Mouse (Mus musculus) embryonic stem cell, embryonic (primary cell): ENCODE data around the gene Slc38a4.

ENCODE experiments used
- CTCF ChIA-PET, 4 experiments: fragments of 300-600 bp in 2 of 4; fragments of 350-600 bp in 2 of 4; sonication (Branson Sonifier 250); formaldehyde crosslinking; loops; one replicate each; lab custom pipeline; 2022; ENCODE audit warnings: inconsistent platforms in 2 of 4; lab: Charles Lee
- POLR2A ChIA-PET, 4 experiments: fragments of 300-600 bp in 2 of 4; fragments of 350-600 bp in 2 of 4; sonication (Branson Sonifier 250); formaldehyde crosslinking; loops; one replicate each; lab custom pipeline; 2022; ENCODE audit warnings: antibody characterized with exemption in 4 of 4, inconsistent platforms in 1 of 4; lab: Charles Lee

The Slc38a4 gene

DNA sequence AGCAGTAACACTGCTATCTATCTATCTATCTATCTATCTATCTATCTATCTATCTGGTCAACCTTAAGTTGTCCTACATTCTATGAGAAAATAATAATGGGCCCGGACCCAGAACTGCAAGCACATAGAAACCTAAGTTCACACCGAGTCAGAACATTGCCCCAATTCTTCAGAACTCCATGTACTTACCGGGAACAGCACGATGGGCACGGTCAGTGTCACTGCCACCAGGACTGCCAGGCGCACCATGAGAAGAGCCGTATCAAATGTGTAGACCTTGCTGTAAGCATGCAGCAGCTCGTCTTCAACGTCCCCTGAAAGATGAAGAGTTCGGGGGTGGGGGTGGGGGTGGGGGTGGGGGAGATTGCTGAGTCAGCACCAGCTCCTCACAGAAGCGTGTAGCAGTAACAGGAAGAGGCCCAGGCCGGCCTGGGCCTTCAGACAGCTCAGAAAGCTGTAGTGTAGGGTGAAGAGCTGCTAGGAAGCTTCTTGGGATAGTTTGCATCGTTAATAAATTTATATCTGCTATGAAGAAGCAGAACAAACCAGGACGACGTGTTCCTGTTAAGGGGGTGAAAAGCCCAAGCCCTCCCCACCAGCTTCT lies 50.0 kb downstream of the Slc38a4 start:
- ChIA-PET CTCF (interaction anchor here in 1 of 4 experiments (0.6 kb wide), 1 partner anchor 19 kb away, joined by 4 read pairs; no protein-coding TSS in a partner anchor), POLR2A (interaction anchor here in 2 of 4 experiments (0.8 to 1.5 kb wide), 3 partner anchors 12 to 131 kb away, joined by 3 to 5 read pairs (median 4); no protein-coding TSS in a partner anchor)

DNA sequence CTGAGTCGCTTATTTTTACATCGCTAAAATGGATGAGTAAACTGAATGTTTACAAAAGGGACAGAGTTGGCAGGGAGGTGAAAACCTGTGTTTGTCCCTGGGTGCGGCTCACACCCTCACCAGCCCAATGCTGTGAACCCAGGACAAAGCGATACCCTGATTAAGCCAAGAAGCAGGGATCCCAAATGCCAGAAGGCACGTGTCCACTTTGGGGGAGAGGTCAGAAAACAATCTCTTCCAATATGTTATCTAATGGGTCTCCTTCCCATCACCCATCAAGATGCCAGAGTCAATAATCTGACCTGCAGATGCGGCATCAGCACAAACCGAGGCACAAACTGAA lies 51.3 kb downstream of the Slc38a4 start:
- CTCF ChIA-PET = interaction anchor here in 2 of 4 experiments (0.7 to 1.3 kb wide), 2 partner anchors 51 to 68 kb away, joined by 3 read pairs; no protein-coding TSS in a partner anchor
- POLR2A ChIA-PET = interaction anchor here in 1 of 4 experiments (0.6 to 0.7 kb wide), 2 partner anchors 51 to 769 kb away, joined by 4 to 5 read pairs; no protein-coding TSS in a partner anchor

DNA sequence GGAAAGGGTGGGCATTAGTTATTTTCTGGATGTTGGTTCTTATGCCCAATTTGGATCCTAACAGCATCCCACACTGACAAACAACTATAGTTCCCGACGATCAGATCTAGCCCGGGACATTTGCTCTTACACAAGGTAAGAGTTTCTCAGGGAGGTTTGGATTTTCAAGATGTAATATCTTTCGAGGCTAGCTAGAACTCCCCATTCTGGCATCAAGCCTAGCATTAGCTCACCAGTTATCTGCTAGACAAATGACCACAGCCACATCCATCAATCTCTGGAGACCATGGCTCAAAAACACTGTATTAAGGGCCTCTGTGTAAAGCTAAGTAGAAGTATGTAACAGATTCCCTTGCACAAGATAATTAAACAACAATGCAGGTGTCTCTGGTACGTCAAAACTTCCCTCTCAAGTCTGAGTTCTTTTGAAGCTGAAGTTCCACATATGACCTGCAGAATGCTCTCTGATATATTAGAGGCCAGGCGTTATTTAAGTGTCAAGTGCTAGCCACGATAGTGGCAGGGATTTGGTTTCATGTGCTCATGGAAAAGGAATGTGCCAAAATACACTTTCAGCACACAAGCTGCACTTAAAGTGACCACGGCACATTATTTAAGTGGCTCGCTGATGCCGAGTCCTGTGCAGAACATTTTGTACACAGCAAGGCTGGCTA lies 51.8 kb downstream of the Slc38a4 start:
- CTCF ChIA-PET = interaction anchor here in 2 of 4 experiments (0.7 to 1.4 kb wide), 3 partner anchors 51 to 122 kb away, joined by 3 read pairs; no protein-coding TSS in a partner anchor
- POLR2A ChIA-PET = interaction anchor here in 3 of 4 experiments (0.5 to 1.4 kb wide), 5 partner anchors 25 to 768 kb away, joined by 3 to 4 read pairs (median 3); no protein-coding TSS in a partner anchor

DNA sequence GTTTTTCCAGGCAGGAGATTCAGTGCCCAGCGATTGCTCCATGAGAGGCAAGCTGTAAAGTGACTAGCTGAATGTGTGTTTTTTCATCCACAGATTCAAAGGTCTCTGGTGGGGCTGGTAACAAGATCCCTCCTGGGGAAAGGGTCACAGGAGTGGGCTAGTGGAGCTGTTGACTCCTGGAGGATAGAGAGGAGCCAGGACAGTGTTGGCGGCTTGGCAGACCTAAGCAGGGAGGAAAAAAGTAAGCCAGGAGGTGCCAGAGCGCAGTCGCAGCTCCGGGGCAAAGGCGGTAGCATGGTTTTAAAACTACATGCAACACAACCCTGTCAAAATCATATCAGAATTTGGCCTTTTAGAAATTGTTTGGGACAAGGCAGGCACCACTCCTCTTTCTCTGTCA lies 52.6 kb downstream of the Slc38a4 start:
- POLR2A ChIA-PET = interaction anchor here in 3 of 4 experiments (0.5 to 1.4 kb wide), 11 partner anchors 19 to 136 kb away, joined by 3 to 5 read pairs (median 3); no protein-coding TSS in a partner anchor

DNA sequence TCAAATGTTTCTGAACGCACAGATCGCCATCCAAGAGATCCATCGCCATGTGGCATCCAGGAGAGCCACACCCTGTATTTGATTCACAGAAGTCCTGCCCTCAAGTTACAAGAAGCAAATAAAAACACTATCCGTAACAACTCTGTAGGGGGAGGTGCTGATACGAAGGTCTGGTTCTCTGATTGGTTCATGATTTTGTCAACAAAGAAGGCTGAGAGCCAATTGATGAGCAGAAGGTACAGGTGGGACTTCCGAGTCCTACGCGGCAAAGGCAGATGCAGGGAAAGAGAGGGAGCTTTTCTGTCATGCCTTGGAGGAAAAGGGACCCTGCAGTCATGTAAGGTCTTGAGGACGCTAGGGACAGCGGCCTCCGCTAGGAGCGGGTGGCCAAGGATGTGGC lies 53.0 kb downstream of the Slc38a4 start:
- POLR2A ChIA-PET = interaction anchor here in 2 of 4 experiments (0.9 to 1.4 kb wide), 10 partner anchors 14 to 56 kb away, joined by 3 to 5 read pairs (median 3); no protein-coding TSS in a partner anchor

More for the DNA sequence above, 52.6 kb downstream of the Slc38a4 start:
- CTCF ChIA-PET = interaction anchor here in 2 of 4 experiments (1.2 to 1.4 kb wide), 3 partner anchors 66 to 123 kb away, joined by 3 to 4 read pairs (median 3); no protein-coding TSS in a partner anchor

DNA sequence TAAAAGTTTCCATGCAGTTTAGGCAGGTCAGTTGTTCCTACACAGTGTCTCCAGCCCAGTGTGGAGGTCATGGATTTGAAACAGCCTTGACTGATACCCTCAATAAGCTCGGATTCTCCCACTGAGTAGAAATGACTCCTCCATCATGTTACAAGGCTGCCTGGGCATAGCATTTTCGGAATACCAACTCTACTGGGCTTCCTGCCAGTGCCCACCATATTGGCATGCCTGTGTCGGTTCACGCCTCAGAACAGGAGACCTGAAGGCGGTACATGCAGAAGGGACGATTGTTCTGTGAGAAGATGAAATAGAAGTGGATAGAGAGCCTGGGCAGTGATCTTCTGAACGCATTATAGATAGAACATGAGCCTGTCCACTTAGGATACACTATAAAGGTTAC lies 53.9 kb downstream of the Slc38a4 start:
- ChIA-PET CTCF (no interaction called here), POLR2A (interaction anchor here in 2 of 4 experiments (1.0 to 1.4 kb wide), 3 partner anchors 13 to 58 kb away, joined by 3 to 5 read pairs (median 3); no protein-coding TSS in a partner anchor)

More for the DNA sequence above, 53.0 kb downstream of the Slc38a4 start:
- CTCF ChIA-PET = interaction anchor here in 1 of 4 experiments (1.2 to 1.4 kb wide), 2 partner anchors 66 to 123 kb away, joined by 3 to 4 read pairs; no protein-coding TSS in a partner anchor

DNA sequence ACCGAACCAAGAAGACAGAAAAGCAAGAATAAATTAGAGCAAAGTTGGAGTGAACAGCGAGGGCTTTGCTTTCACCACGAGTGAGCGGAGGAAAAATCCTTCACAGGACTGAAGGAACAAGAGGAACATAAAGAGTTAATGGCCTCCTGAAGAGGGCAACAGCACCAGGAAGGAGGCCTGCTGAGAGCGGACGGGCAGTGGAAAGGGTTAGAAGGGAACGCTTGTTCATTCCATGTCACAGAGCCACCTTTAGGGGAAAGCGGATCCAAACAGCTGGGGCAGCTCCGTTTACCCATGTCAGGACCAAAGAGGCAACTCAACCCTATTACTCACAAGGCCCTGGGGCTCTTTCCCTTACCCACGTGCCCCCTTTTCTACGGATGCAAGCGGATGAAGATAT lies 54.3 kb downstream of the Slc38a4 start:
- CTCF ChIA-PET = no interaction called here

DNA sequence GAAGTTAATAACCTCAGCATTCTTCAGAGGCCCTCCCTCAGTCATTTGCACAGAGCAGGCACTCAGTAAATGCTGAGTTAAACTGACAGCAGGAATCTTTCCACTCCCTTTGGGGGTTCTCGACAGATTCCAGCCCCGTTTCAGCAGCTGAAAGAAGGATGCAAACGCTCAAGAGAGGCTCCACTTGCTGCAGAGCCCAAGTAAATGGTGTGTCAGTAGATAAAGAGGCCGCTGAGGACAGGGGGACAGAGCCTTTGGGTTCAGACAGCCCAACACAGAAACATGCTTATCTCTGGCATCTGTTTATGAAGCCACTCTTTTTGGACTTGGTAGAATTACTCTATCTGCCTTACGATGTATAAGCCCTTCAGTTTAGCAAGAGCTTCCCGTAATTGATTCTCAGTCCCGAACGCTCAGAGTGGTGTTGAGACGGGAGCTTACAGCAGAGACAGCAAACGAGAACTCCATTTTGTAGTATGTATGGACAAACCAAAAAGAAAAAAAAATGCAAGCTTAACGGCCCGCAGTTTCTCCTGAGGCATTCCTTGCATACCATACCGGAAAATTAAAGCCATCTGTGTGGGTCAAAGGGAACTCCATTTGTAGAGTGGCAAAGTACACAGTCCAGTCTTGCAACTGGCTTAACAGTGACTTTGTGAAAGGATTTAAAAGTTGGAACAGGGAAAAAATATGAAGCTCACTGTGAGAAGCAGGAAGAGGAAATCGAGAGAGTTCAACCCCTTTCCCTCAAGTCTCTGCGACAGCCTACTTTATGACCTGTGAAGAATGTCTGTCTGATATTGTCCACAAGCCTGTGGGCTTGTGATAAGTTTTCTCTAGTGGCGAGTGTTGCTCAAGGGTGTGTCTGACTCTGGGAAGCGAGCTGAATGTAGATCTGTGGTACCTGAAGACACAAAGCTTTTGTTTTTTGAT lies 55.2 kb downstream of the Slc38a4 start:
- ChIA-PET CTCF (interaction anchor here in 1 of 4 experiments (0.6 kb wide), 1 partner anchor 1409 kb away, joined by 3 read pairs; no protein-coding TSS in a partner anchor), POLR2A (interaction anchor here in 2 of 4 experiments (0.5 to 2.2 kb wide), 9 partner anchors 8 to 59 kb away, joined by 3 to 7 read pairs (median 4); no protein-coding TSS in a partner anchor)

More for the DNA sequence above, 54.3 kb downstream of the Slc38a4 start:
- POLR2A ChIA-PET = interaction anchor here in 2 of 4 experiments (1.3 to 2.2 kb wide), 5 partner anchors 9 to 58 kb away, joined by 3 to 7 read pairs (median 4); no protein-coding TSS in a partner anchor

DNA sequence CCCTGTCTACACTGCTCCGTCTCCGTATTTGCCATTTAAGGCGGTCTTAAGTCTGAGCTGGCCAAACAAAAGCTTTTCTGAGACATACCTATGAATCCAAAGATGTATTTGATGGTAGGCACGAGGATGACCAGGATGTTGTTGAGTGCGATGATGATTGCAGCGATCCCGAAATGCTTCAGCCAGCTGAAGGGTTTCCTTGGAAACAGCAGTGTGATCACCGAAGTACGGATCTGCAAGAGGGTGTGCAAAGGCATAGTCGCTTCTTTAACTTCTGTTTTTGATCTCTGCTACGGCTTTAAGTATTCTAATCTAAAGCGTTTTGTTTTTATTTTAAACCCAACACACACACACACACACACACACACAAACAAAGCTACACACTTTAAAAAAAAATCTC lies 56.4 kb downstream of the Slc38a4 start:
- ChIA-PET POLR2A (interaction anchor here in 2 of 4 experiments (0.8 to 2.2 kb wide), 4 partner anchors 10 to 56 kb away, joined by 3 to 7 read pairs (median 4); partner anchors contain the start of gene Slc38a4 (in 1 of the 2)), CTCF (interaction anchor here in 1 of 4 experiments (0.6 kb wide), 1 partner anchor 93 kb away, joined by 3 read pairs; no protein-coding TSS in a partner anchor)

DNA sequence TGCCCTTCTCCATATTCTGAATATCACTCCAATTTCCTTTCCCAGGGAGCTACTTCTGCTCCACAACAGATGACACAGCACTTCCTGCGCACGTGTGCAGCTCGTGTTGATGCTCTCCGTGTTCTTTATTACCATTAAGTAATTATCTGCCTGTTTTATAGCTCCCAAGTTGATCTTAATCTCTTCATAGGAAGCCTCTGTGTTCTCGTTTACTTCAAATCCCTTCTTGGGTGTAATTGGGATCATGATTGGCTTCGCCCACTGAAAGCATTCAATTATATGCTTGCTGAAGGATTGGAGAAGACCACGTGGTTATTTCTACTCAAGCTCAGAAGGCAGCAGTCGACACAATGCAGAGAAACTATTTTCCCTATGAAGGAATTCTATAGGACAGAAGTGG lies 70.1 kb downstream of the Slc38a4 start:
- CTCF ChIA-PET = no interaction called here
- POLR2A ChIA-PET = interaction anchor here in 1 of 4 experiments (1.3 to 3.7 kb wide), 4 partner anchors 13 to 82 kb away, joined by 3 to 14 read pairs (median 6); no protein-coding TSS in a partner anchor

DNA sequence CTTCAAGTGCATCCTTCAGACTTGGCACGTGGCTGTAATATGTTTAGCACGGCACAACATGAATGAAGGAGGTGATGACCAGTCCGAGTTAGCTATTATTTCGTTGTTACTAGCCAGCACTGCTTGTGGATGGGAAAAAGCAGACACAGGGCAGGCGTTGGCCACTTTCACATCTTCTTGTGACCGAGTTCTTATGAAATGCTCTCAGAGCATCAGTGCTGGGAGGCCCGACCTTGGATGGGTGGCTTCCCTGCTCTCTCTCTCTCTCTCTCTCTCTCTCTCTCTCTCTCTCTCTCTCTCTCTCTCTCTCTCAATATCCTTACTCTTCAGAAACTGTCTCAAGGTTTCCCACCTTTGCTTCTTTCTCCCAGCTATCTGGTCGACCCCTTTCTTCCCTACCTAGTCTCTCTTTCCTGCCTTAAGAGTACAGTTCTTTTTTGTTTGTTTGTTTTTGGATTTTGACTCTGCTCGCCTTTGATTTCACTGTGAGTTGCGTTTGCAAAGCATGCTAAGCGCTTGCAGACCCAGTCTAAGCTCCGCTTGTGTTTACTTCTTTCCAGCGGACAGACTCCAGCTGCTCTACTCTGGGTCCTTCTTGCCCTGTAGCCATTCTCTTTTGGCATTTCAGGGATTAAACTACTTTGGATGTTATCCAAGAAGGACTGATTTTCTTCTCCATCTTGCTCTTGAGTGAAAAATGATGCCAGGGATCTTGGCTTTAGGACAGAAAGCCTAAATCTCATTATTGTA lies 72.0 kb downstream of the Slc38a4 start:
- ChIA-PET CTCF (no interaction called here), POLR2A (interaction anchor here in 2 of 4 experiments (0.7 to 3.7 kb wide), 4 partner anchors 11 to 154 kb away, joined by 3 to 14 read pairs (median 5); no protein-coding TSS in a partner anchor)

DNA sequence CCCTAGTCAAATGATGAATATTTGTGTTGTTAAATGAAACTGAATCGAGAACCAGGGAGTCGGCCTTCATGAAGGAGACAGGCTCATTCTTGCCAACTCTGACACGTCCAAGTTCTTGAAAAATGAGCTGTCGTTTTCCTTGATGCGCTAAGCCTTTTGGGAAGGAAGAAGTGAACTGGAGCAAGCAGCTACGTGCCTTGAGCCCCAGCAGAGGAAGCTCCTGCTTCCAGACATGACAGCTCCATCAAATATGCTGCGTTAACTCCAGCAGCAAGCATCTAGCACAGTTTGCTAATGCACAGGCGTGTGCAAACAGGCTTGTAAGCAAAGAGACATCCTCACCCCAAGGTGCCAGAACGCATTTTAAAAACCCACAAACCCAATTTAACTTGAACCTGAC lies 80.6 kb downstream of the Slc38a4 start:
- POLR2A ChIA-PET = interaction anchor here in 2 of 4 experiments (0.8 to 1.0 kb wide), 2 partner anchors 27 to 58 kb away, joined by 3 read pairs; no protein-coding TSS in a partner anchor
- CTCF ChIA-PET = interaction anchor here in 3 of 4 experiments (0.6 to 1.4 kb wide), 3 partner anchors 22 to 423 kb away, joined by 3 to 5 read pairs (median 4); no protein-coding TSS in a partner anchor

DNA sequence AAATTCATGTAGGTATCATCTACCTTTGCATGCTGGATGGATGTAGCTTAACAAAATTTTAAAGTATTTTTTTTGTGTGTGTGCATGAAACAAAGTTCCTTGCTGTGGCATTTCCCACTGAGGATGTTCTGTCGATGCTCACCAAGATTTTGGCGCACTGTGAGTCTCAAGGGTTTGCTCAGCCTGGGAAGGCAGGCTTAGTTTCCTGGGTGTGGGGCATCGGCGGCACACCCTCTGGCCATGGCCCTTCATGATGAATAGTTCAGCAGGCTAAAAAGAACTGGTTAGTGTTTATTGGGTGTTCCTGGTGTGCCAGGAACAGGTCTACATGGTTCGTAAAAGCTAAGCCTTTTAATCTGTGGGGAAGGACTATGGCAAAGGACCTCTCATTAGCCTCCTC lies 81.6 kb downstream of the Slc38a4 start:
- ChIA-PET CTCF (interaction anchor here in 2 of 4 experiments (1.2 to 1.4 kb wide), 2 partner anchors 21 to 37 kb away, joined by 3 to 5 read pairs; no protein-coding TSS in a partner anchor), POLR2A (interaction anchor here in 1 of 4 experiments (1.5 kb wide), 1 partner anchor 20 kb away, joined by 3 read pairs; no protein-coding TSS in a partner anchor)

DNA sequence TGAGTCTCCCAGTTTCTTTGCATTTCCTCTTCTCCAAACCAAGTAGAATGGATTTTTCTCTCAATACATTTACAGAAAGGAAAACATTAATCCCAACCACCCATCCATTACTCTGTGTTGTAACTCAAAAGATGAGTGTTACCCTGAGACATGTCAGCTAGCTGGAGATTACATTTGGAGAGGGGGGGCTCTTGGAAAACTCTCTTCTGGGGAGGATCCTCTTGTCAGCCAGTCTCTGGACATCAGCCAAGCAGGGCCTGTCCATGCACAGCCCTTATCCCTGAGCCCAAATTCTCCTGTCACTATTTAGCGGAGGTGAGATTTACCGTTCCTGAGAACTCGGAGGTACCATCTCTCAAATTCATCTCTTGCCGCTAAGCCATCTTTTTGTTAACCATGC lies 82.4 kb downstream of the Slc38a4 start:
- ChIA-PET CTCF (no interaction called here), POLR2A (interaction anchor here in 1 of 4 experiments (1.4 to 1.5 kb wide), 2 partner anchors 15 to 20 kb away, joined by 3 to 4 read pairs; no protein-coding TSS in a partner anchor)

DNA sequence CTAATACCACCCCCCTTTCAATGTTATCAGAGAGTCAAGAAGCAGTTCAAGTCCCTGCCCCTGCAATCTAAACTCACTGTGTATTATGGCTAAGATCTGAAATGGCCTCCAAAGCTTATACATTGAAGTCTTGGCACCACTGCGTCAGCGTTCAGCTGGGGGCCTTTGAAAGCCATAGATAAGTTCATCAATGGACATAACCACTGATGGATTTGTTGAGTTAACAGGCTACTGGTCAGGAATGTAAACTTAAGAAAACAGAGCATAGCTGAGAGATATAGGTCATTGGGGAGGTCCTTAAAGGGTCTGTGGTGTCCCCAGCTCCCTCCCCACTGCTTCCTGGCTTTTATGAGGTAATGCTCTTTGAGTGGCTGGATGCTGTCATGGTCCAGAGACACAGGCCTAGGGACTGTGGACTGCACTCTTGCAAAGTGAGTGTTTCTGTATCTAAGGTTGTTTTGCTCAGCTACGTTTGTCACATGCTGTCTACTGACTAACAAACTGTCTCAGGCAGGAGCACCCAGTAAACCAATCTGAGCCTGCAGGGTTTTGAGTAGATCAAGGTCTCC lies 83.0 kb downstream of the Slc38a4 start:
- ChIA-PET CTCF (interaction anchor here in 2 of 4 experiments (0.6 to 1.5 kb wide), 6 partner anchors 19 to 162 kb away, joined by 3 to 6 read pairs (median 6); no protein-coding TSS in a partner anchor), POLR2A (interaction anchor here in 3 of 4 experiments (0.5 to 1.7 kb wide), 9 partner anchors 12 to 234 kb away, joined by 3 to 14 read pairs (median 4); no protein-coding TSS in a partner anchor)
